Mouse (Mus musculus) lung, embryonic 15.5 days (tissue): ENCODE results near the gene Fam206a. TPM values are rescaled to one million over a fixed set of nuclear protein-coding genes. Genes with fewer than 3 reads are reported as not detected.

Experiments used
- ATAC-seq: fragments of 200-750 bp; cut with Nextera tagmentation; 2 replicates; pipeline ENCODE4 v1.8.0; 2017; ENCODE audit warnings: moderate number of reproducible peaks, borderline replicate concordance; ENCODE audit not compliant: low FRiP score, low TSS enrichment; ENCODE audit errors: extremely low read depth
- H3K27ac ChIP-seq: fragments of 300-500 bp; sonication (generic); 2 replicates; pipeline ENCODE4 v1.5.1; 2015; ENCODE audit warnings: moderate library complexity, mild to moderate bottlenecking, inconsistent platforms
- H3K27me3 ChIP-seq: fragments of 300-500 bp; sonication (generic); 2 replicates; pipeline ENCODE4 v1.6.1; 2015; ENCODE audit warnings: inconsistent platforms
- H3K36me3 ChIP-seq: fragments of 300-500 bp; sonication (generic); 2 replicates; pipeline ENCODE4 v1.6.1; 2015; ENCODE audit warnings: inconsistent platforms
- H3K4me1 ChIP-seq: fragments of 300-500 bp; sonication (generic); 2 replicates; pipeline ENCODE4 v1.6.1; 2015; ENCODE audit warnings: inconsistent platforms
- H3K4me2 ChIP-seq: fragments of 300-500 bp; sonication (generic); 2 replicates; pipeline ENCODE4 v1.6.1; 2015; ENCODE audit warnings: inconsistent platforms, mild to moderate bottlenecking, moderate library complexity
- H3K4me3 ChIP-seq: fragments of 300-500 bp; sonication (generic); 2 replicates; pipeline ENCODE4 v1.5.1; 2015; ENCODE audit warnings: mild to moderate bottlenecking, inconsistent platforms
- H3K9ac ChIP-seq: fragments of 300-500 bp; sonication (generic); 2 replicates; pipeline ENCODE4 v1.6.1; 2015; ENCODE audit warnings: inconsistent platforms
- H3K9me3 ChIP-seq: fragments of 300-500 bp; sonication (generic); 2 replicates; pipeline ENCODE4 v1.6.1; 2016; ENCODE audit warnings: inconsistent platforms
- WGBS: fragments of 180-500 bp; shearing (Covaris S2); methylation state at CpG from one replicate; pipeline ENCODE4 v1.1.7; 2015; 5-methylcytosine and 5-hydroxymethylcytosine counted together
- polyA plus RNA-seq: library from polyadenylated mRNA; unstranded; fragments of >200 nt; fragmentation: Nextera tagmentation; extraction: Ambion mirVana; gene quantifications from 2 replicates; pipeline ENCODE4 v1.2.1, GENCODE M21; 2015

Fam206a gene
- polyA plus RNA-seq, 1 experiment from 2014 or later = 15.0 TPM

DNA sequence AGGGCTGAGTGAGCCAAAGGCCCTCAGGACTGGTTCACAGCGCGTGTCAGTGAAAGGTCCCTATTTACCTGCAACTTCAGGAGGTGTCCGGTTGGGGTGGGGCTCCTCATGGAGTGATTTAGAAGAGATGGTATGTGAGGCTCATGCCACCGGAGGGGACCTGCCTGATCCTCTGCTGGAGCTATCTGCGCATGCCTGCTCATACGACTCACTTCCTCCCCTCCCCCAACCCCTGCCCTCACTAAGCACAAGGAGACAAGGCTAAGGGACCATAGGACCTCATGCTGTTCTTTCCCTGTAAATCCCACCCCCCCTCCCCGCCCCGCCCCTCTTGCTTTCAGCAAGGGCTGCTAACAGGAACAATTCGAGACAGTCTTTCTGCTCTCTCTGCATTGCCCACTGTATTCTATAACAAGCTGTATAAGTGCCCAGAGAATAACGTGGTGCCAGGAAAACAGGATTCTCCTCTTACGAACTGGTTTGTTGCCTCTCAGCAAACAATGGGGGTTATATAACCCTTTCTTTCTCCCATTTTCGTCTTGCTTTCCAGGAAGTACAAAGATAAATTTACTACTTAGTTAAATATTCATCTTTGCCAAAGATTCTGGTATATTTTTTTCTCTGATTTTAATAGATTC is 43.9 kb downstream of the Fam206a start:
- no peaks in the 10 kb centered on the region for H3K9me3 ChIP-seq
- H3K36me3 ChIP-seq = peaks cover 10% of the 10 kb centered on the region
- peaks cover 6% of the 10 kb centered on the region for H3K4me1 ChIP-seq
- no peak overlapping the region for H3K4me2 ChIP-seq
- WGBS = 65% methylated on average over 12 of the region's 12 CpGs
- H3K27ac ChIP-seq = no peak overlapping the region
- H3K4me3 ChIP-seq = no peak overlapping the region
- ATAC-seq = no peak
- no peak overlapping the region for H3K9ac ChIP-seq
- no peaks in the 10 kb centered on the region for H3K27me3 ChIP-seq

DNA sequence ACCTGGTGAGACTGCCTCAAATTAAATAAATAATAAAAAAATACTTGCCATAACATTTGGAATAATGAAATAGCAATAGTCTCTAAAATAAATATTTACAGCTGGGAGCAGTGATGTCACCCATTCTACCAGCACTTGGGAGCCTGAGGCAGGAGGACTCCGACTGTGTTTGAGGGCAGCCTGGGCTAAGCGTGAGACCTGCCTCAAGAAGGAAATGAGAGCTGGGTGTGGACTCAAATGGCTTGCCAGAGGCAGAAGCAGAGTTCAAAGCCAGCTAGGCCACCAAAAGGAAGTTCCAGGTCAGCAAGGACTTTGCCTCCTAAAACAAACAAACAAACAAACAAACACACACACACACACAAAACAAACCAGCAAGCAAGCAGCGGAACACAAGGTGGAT is 45.3 kb downstream of the Fam206a start:
- Histone ChIP-seq H3K4me1 (peaks cover 7% of the 10 kb centered on the region), H3K9ac (no peak overlapping the region), H3K4me2 (no peak overlapping the region), H3K27ac (no peak overlapping the region), H3K36me3 (peaks cover 10% of the 10 kb centered on the region), H3K9me3 (no peaks in the 10 kb centered on the region), H3K27me3 (no peaks in the 10 kb centered on the region), H3K4me3 (no peak overlapping the region)
- ATAC-seq = no peak
- 80% methylated on average over 3 of the region's 3 CpGs for WGBS

DNA sequence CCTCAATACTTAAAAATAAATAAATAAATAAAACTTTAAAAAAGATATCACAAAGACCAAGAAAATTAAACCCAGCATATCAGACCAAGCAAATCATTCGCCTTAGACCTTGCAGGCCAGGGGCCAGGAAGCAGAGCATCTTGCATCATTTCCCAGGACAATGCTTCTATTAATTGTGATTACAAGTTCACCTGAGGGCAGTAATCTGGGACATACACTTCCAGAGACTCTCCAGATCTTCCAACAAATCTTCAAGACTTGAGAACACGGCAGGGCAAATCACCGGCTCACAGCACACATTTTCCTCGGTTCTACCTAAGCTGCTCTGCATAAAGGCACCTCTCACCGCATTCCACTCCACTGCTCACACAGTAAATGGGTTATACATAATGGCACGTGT is 45.9 kb downstream of the Fam206a start:
- no peak overlapping the region for H3K27ac ChIP-seq
- no peak for ATAC-seq
- H3K4me2 ChIP-seq = no peak overlapping the region
- 84% methylated on average over 6 of the region's 6 CpGs for WGBS
- peaks cover 7% of the 10 kb centered on the region for H3K4me1 ChIP-seq
- H3K9me3 ChIP-seq = no peaks in the 10 kb centered on the region
- H3K9ac ChIP-seq = no peak overlapping the region
- peaks cover 10% of the 10 kb centered on the region for H3K36me3 ChIP-seq
- no peaks in the 10 kb centered on the region for H3K27me3 ChIP-seq
- no peak overlapping the region for H3K4me3 ChIP-seq

DNA sequence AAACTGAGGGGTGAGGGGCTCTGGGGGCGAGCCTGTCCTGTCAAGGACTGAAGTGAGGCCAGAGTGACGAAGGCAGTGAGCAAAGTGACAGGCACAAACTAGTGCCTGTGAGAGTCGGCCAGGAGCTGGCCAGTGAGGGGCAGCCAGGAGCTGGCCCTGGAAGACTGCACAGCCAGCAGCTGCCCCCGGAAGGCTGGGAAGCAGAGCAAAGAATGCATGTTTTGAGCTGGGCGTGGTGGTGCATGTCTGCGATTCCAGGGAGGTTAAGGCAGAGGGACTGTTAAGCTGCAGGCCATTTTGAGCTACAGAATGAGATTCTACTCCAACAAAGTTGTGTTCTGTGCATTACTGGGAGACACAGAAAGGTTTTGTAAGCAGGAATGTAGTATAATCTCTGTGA is 48.6 kb downstream of the Fam206a start:
- Histone ChIP-seq H3K9ac (no peak overlapping the region), H3K27ac (0 out of 2 replicates have a peak overlapping the region, but pooled peaks have one; percentile 15), H3K27me3 (no peaks in the 10 kb centered on the region), H3K4me1 (peaks cover 7% of the 10 kb centered on the region), H3K4me2 (no peak overlapping the region), H3K36me3 (no peaks in the 10 kb centered on the region), H3K4me3 (no peak overlapping the region), H3K9me3 (no peaks in the 10 kb centered on the region)
- no peak for ATAC-seq
- WGBS = 14% methylated on average over 6 of the region's 6 CpGs

DNA sequence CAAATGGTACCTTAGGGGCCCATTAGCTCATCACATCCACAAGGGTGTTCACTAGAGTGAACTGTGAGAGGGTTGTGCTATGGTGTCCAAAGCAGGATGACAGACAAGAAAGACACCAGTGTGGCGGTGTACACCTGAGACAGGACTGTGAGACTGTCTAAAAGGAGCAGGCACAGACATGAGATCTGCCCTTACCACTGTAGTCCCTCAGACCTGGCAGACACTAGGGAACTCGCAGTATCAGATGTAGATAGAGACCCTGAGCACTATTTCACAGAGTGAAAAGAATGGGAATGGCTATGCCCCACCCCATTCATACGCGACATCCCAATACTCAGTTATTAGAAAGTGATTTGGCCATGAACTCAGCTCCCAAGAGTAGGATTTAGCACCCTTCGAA is 53.8 kb downstream of the Fam206a start:
- WGBS = 90% methylated on average over 5 of the region's 5 CpGs
- H3K4me3 ChIP-seq = no peak overlapping the region
- peaks cover 1% of the 10 kb centered on the region; the same call in 1 of the 2 replicates for H3K4me1 ChIP-seq
- H3K36me3 ChIP-seq = no peaks in the 10 kb centered on the region
- no peaks in the 10 kb centered on the region for H3K9me3 ChIP-seq
- H3K27me3 ChIP-seq = no peaks in the 10 kb centered on the region
- H3K27ac ChIP-seq = no peak overlapping the region
- H3K4me2 ChIP-seq = no peak overlapping the region
- no peak overlapping the region for H3K9ac ChIP-seq
- no peak for ATAC-seq

DNA sequence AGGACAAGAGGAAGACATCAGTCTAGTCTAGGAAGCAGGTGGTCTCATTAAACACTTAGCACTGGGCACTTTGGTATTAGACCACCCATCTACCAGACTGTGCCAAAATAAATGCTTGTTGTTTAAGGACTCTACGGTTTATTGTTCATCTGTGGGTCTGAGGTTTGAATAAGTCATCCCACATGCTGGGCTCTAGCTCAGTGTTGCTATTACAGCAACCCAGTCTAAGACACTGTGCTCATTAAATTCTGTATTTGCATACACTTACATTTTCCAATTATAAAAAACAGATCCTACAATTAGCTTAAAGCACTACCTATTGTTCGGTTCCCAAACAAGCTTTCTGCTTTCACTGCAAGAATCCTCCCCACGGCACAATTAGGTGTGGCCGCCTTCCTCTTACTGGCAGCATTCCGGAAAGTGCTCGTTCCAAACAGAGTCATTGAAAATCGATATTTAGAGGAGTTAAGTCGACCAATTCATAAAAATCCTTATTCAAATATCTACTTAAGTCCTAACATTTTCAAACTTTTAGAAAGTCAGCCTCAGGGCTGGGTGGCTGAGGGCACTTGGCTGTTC is 54.3 kb downstream of the Fam206a start:
- Histone ChIP-seq H3K9me3 (no peaks in the 10 kb centered on the region), H3K4me2 (no peak overlapping the region), H3K27me3 (no peaks in the 10 kb centered on the region), H3K27ac (no peak overlapping the region), H3K4me1 (no peaks in the 10 kb centered on the region), H3K36me3 (no peaks in the 10 kb centered on the region), H3K9ac (no peak overlapping the region), H3K4me3 (no peak overlapping the region)
- 77% methylated on average over 8 of the region's 8 CpGs for WGBS
- no peak for ATAC-seq

DNA sequence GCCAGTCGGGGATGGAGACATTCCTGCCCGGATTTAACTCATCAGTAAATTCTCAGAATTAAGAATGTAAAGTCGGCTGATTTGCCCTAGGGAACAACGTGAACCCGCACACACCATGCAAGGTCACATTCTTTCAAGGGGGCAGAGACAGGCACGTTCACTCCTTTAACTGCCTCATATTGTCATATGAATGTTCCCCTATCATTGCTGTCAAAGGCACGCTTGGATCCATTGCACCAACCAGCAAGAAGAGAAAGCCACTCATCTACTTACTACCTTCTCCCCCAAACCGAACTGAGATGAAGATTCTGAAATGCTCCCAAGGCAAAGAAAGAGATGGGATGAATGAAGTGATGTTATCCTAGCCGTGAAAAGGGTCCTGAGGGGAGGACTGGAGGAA is 56.6 kb downstream of the Fam206a start:
- Histone ChIP-seq H3K9me3 (no peaks in the 10 kb centered on the region), H3K4me1 (0 out of 2 replicates have a peak, but pooled peaks cover 5% of the 10 kb centered on the region), H3K36me3 (no peaks in the 10 kb centered on the region), H3K27ac (no peak overlapping the region), H3K9ac (no peak overlapping the region), H3K4me2 (no peak overlapping the region), H3K4me3 (no peak overlapping the region), H3K27me3 (no peaks in the 10 kb centered on the region)
- ATAC-seq = no peak
- WGBS = 75% methylated on average over 9 of the region's 9 CpGs

Other genes with a start within 250 kb of the Fam206a start
- not detected in 2 replicates for gene Gm26657, start 62.3 kb upstream of the Fam206a start, polyA plus RNA-seq
- gene Actl7b, start 60.9 kb upstream of the Fam206a start, polyA plus RNA-seq = not detected in 2 replicates
- not detected in 2 replicates for gene Actl7a, start 58.9 kb upstream of the Fam206a start, polyA plus RNA-seq
- 34.9 and 39.2 TPM in 2 replicates for gene Elp1, start within 50 bp of the Fam206a start, polyA plus RNA-seq
- 18.4 and 21.2 TPM in 2 replicates for gene Ctnnal1, start 62.8 kb downstream of the Fam206a start, polyA plus RNA-seq
- 10.8 and 12.3 TPM in 2 replicates for gene Tmem245, start 145.1 kb downstream of the Fam206a start, polyA plus RNA-seq
- gene Frrs1l, start 188.0 kb downstream of the Fam206a start, polyA plus RNA-seq = 2.2 TPM in 2 replicates